ENCODE assay signal across 17 mouse cellular contexts in genomic region chr8:10840853-10841531, GRCm38 (mm10).
"Had no signal": no experiment of that assay in that cellular context is flagged by ENCODE, and none has a peak within 500 bp of the region (broad histone marks: within the 10 kb centered on the region; RNA-seq: fewer than 3 reads in every experiment).

No protein-coding gene starts in this region.

- H3K9ac ChIP-seq: limb, embryonic 12.5 days; limb, embryonic 15.5 days; liver, embryonic 14.5 days; liver, postnatal 0 days; lung, embryonic 14.5 days; neural tube, embryonic 12.5 days; neural tube, embryonic 15.5 days had no signal

- H3K4me3 ChIP-seq: limb, embryonic 12.5 days; limb, embryonic 15.5 days; neural tube, embryonic 12.5 days; neural tube, embryonic 15.5 days had no signal

- DNase-seq: kidney, adult 8-10 months; kidney, postnatal 14 days; kidney, postnatal 4 days; left cerebral cortex, postnatal 4 days; liver, postnatal 0 days; lung, embryonic 14.5 days; thymus, postnatal 25 days had no signal

- H3K27ac ChIP-seq: limb, embryonic 12.5 days; limb, embryonic 15.5 days; liver, embryonic 14.5 days; macrophage; neural tube, embryonic 12.5 days; neural tube, embryonic 15.5 days had no signal

- H3K27me3 ChIP-seq: limb, embryonic 15.5 days; neural tube, embryonic 12.5 days had no signal

- H3K4me2 ChIP-seq: limb, embryonic 12.5 days; limb, embryonic 15.5 days; liver, embryonic 11.5 days; lung, embryonic 14.5 days; midbrain, embryonic 11.5 days; neural tube, embryonic 12.5 days; neural tube, embryonic 15.5 days had no signal

- H3K36me3 ChIP-seq: limb, embryonic 12.5 days; limb, embryonic 15.5 days; neural tube, embryonic 12.5 days; neural tube, embryonic 15.5 days had no signal

- ATAC-seq: intestine, embryonic 16.5 days; liver, postnatal 0 days; lung, postnatal 0 days had no signal

- H3K4me1 ChIP-seq: limb, embryonic 15.5 days; neural tube, embryonic 12.5 days; neural tube, embryonic 15.5 days had no signal

- H3K9me3 ChIP-seq: limb, embryonic 12.5 days; limb, embryonic 15.5 days; neural tube, embryonic 12.5 days; neural tube, embryonic 15.5 days had no signal
